Mouse (Mus musculus) midbrain, embryonic 10.5 days (tissue): ENCODE results near the gene Cabp4. TPM values are rescaled to one million over a fixed set of nuclear protein-coding genes. Genes with fewer than 3 reads are reported as not detected.
A peak's percentile ranks its signal among the peaks of the same experiment; 100 is the strongest.

ENCODE experiments used
- DNase-seq: peaks from one replicate; pipeline ENCODE4 v3.0.0-alpha.2; 2017; ENCODE audit warnings: low spot score
- H3K27ac ChIP-seq: fragments of 300-500 bp; sonication (generic); replicated peaks from 2 replicates; pipeline ENCODE4 v1.5.1; 2016; ENCODE audit warnings: mild to moderate bottlenecking
- H3K27me3 ChIP-seq: fragments of 300-500 bp; sonication (generic); 2 replicates; pipeline ENCODE4 v1.6.1; 2016; ENCODE audit warnings: low read depth, mild to moderate bottlenecking; ENCODE audit not compliant: poor library complexity, severe bottlenecking
- H3K36me3 ChIP-seq: fragments of 300-500 bp; sonication (generic); 2 replicates; pipeline ENCODE4 v1.6.1; 2016; ENCODE audit warnings: mild to moderate bottlenecking, moderate library complexity
- H3K4me1 ChIP-seq: fragments of 300-500 bp; sonication (generic); 2 replicates; pipeline ENCODE4 v1.6.1; 2016
- H3K4me3 ChIP-seq: fragments of 300-500 bp; sonication (generic); 2 replicates; pipeline ENCODE4 v1.5.1; 2016; ENCODE audit warnings: mild to moderate bottlenecking, moderate library complexity
- H3K9me3 ChIP-seq: fragments of 300-500 bp; sonication (generic); replicated peaks from 2 replicates; pipeline ENCODE4 v1.6.1; 2016; ENCODE audit warnings: mild to moderate bottlenecking
- WGBS: fragments of 180-500 bp; shearing (Covaris S2); methylation state at CpG from one replicate; pipeline ENCODE4 v1.1.7; 2016; 5-methylcytosine and 5-hydroxymethylcytosine counted together
- polyA plus RNA-seq: library from polyadenylated mRNA; unstranded; fragments of >200 nt; fragmentation: Nextera tagmentation; extraction: Ambion mirVana; gene quantifications from 2 replicates; pipeline ENCODE4 v1.2.1, GENCODE M21; 2016

Gene Cabp4
- polyA plus RNA-seq, 1 experiment from 2014 or later: not detected

- Histone ChIP-seq H3K27me3 (no peaks in the 10 kb centered on the region), H3K9me3 (no peaks in the 10 kb centered on the region), H3K27ac (no peak overlapping the region), H3K4me1 (peaks cover 28% of the 10 kb centered on the region), H3K4me3 (no peak overlapping the region), H3K36me3 (peaks cover 61% of the 10 kb centered on the region)
- DNase-seq: no peak
- 96% methylated on average over 8 of the region's 8 CpGs for WGBS
Measured at GRCm38 (mm10) chr19:4159049-4159448, 15.2 kb upstream of the Cabp4 start.

DNA sequence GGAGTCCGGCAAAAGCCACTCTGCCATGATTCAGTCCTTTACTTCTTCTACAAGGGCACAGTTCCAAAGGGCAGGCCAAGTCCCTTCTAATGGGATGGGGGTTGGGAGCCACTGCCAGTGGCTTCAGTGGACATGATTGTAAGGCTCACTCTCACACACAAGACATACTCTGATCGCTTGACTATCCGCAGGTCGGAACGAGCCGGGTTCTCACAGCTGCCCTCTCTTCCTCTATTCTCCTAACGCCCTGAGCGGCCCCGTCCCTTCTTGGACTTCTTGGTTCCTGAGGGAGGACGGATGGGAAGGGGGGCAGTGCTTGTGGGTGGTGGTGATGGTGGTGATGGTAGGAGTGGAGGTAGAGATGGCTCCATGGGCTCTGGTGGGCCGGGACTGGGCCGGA lies 12.9 kb upstream of the Cabp4 start:
- no peak for DNase-seq

DNA sequence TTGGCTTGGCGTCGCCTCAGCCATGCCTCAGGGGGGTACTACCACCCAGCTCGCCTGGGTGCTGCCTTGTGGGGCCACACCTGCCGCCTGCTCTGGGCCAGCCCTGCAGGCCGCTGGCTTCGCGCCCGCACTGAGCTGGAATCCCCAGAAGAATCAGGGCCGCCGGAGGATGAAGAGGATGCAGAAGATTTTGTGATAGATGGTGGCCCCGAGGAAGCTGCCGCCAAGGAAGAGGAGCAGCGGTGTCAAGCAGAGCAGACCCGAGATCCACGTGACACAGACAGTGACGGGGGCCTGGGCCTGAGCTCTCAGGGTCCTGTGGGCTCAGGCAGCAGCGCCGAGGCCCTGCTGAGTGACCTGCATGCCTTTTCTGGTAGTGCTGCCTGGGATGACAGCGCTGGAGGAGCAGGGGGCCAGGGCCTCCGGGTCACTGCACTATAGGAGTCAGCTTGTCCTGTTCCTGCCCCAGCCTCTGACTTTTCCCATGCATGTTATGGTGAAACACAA lies 12.3 kb upstream of the Cabp4 start:
- peak overlapping the region; percentile 3; the same call in 1 of the 2 replicates for H3K27ac ChIP-seq
- H3K27me3 ChIP-seq: no peaks in the 10 kb centered on the region
- no peaks in the 10 kb centered on the region for H3K9me3 ChIP-seq
- no peak overlapping the region for H3K4me3 ChIP-seq
- no peak for DNase-seq
- WGBS: 68% methylated on average over 20 of the region's 20 CpGs
- peaks cover 85% of the 10 kb centered on the region for H3K36me3 ChIP-seq
- peaks cover 11% of the 10 kb centered on the region for H3K4me1 ChIP-seq

More for the DNA sequence above, 12.9 kb upstream of the Cabp4 start:
- 92% methylated on average over 12 of the region's 12 CpGs for WGBS
- H3K27me3 ChIP-seq: no peaks in the 10 kb centered on the region
- peaks cover 83% of the 10 kb centered on the region for H3K36me3 ChIP-seq
- peaks cover 11% of the 10 kb centered on the region for H3K4me1 ChIP-seq
- H3K4me3 ChIP-seq: no peak overlapping the region
- no peaks in the 10 kb centered on the region for H3K9me3 ChIP-seq
- no peak overlapping the region for H3K27ac ChIP-seq

- peaks cover 85% of the 10 kb centered on the region for H3K36me3 ChIP-seq
Measured at GRCm38 (mm10) chr19:4155223-4156072, 11.6 kb upstream of the Cabp4 start.

GRCm38 (mm10) chr19:4154437-4155222 lies 10.8 kb upstream of the Cabp4 start:
- H3K4me3 ChIP-seq: no peak overlapping the region
- DNase-seq: no peak
- no peaks in the 10 kb centered on the region for H3K27me3 ChIP-seq
- H3K27ac ChIP-seq: no peak overlapping the region; the same call in 1 of the 2 replicates
- H3K4me1 ChIP-seq: peaks cover 20% of the 10 kb centered on the region
- H3K9me3 ChIP-seq: no peaks in the 10 kb centered on the region
- H3K36me3 ChIP-seq: peaks cover 87% of the 10 kb centered on the region
- 83% methylated on average over 13 of the region's 13 CpGs for WGBS

More at GRCm38 (mm10) chr19:4155223-4156072, 11.6 kb upstream of the Cabp4 start:
- DNase-seq: no peak
- peaks cover 14% of the 10 kb centered on the region for H3K4me1 ChIP-seq
- H3K27ac ChIP-seq: peak overlapping the region; percentile 3; the same call in 1 of the 2 replicates
- no peak overlapping the region for H3K4me3 ChIP-seq
- WGBS: 80% methylated on average over 6 of the region's 6 CpGs
- H3K9me3 ChIP-seq: no peaks in the 10 kb centered on the region
- H3K27me3 ChIP-seq: no peaks in the 10 kb centered on the region

- Histone ChIP-seq H3K4me1 (peaks cover 31% of the 10 kb centered on the region), H3K36me3 (peaks cover 73% of the 10 kb centered on the region), H3K4me3 (no peak within 1 kb of the TSS), H3K9me3 (no peaks in the 10 kb centered on the region), H3K27ac (no peak within 1 kb of the TSS; the same call in 1 of the 2 replicates), H3K27me3 (no peaks in the 10 kb centered on the region)
- no peak for DNase-seq
- WGBS: 75% methylated on average over 11 of the region's 11 CpGs
Measured at GRCm38 (mm10) chr19:4153232-4153654, 9.4 kb upstream of the Cabp4 start, which contains the start of gene Ptprcap. Gene Ptprcap (plus strand): TSS chr19:4153604.

GRCm38 (mm10) chr19:4152445-4153231 lies 8.8 kb upstream of the Cabp4 start:
- Histone ChIP-seq H3K4me3 (no peak overlapping the region), H3K27me3 (no peaks in the 10 kb centered on the region), H3K4me1 (peaks cover 37% of the 10 kb centered on the region), H3K36me3 (peaks cover 67% of the 10 kb centered on the region), H3K27ac (no peak overlapping the region), H3K9me3 (no peaks in the 10 kb centered on the region)
- 86% methylated on average over 8 of the region's 8 CpGs for WGBS
- DNase-seq: no peak

DNA sequence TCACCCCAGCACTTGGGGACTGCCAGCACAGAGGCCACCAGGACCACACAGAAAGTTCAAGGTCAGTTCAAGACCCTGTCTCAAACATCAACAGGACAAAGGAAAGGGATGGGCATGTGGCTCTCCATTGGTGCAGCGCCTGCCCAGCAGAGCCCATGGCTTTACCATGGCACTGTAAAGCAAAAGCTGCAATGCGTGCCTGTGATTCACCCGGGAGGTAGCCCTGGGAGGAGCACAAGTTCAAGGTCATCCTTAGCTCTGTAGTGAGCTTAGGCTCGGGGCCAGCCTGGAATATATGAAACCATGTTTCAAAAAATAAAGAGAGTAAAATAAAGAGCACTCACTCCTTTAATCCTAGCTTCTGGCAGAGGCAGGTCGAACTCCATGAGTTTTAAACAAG lies 8.1 kb upstream of the Cabp4 start:
- 87% methylated on average over 5 of the region's 5 CpGs for WGBS
- no peak for DNase-seq
- Histone ChIP-seq H3K27me3 (no peaks in the 10 kb centered on the region), H3K36me3 (peaks cover 59% of the 10 kb centered on the region), H3K4me1 (peaks cover 42% of the 10 kb centered on the region), H3K9me3 (no peaks in the 10 kb centered on the region), H3K27ac (no peak overlapping the region), H3K4me3 (no peak overlapping the region)

DNA sequence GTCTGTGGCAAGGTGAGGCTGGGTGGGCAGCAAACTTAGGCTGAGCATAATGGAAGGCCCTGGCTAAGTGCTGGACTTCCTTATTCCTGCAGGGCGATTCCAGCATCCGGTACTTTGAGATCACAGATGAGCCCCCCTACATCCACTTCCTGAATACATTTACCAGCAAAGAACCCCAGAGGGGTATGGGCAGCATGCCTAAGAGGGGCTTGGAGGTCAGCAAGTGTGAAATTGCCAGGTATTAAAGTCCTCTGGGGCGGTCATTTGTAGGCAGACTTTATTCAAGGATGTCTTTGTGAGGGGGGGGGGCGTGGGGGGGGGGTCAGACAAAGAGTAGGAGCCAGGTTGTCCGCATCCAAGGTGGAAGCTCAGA lies 7.6 kb upstream of the Cabp4 start:
- Histone ChIP-seq H3K27me3 (no peaks in the 10 kb centered on the region), H3K4me1 (peaks cover 42% of the 10 kb centered on the region), H3K36me3 (peaks cover 55% of the 10 kb centered on the region), H3K9me3 (no peaks in the 10 kb centered on the region), H3K4me3 (no peak overlapping the region), H3K27ac (no peak overlapping the region)
- DNase-seq: no peak
- whole genome bisulfite sequencing: 79% methylated on average over 5 of the region's 5 CpGs

DNA sequence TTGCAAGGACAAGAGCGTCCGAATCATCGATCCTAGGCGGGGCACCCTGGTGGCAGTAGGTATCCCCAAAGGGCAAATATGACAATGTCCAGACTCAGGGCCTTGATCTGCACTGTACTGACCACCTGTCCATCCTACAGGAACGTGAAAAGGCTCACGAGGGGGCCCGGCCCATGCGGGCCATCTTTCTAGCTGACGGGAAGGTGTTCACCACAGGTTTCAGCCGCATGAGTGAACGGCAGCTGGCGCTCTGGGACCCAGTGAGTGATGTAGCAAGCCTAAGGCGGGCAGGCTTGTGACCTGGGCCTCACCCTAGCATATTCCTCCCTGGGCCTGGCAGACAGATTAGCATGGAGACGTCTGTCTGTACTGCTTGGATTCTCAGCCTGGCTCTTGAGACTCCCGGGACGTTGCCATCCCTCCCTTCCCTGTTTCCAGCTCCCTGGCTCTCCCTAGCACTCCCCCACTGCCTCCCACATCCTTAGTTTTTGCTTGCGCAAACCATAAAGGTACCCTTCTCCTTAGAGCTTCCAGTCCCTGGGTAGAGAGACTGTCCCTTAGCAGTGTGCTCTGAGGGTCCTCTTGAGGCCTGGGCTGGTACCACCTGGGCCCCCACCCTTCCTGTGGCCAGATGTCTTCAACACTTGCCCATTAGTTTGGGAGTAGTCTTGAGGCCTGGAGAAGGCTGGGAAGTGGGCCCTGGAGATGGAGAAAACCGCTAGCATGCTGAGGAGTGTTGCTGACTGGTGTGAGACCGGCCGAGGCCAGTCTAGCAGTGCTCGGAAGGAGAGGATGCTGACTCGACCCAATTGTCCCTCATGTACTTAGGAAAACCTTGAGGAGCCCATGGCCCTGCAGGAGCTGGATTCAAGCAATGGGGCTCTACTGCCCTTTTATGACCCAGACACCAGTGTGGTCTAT lies 7.0 kb upstream of the Cabp4 start:
- H3K36me3 ChIP-seq: peaks cover 49% of the 10 kb centered on the region
- DNase-seq: no peak
- H3K9me3 ChIP-seq: peaks cover 4% of the 10 kb centered on the region; the same call in 1 of the 2 replicates
- H3K4me3 ChIP-seq: peak overlapping the region; percentile 14; the same call in 1 of the 2 replicates
- WGBS: 89% methylated on average over 22 of the region's 22 CpGs
- H3K27me3 ChIP-seq: no peaks in the 10 kb centered on the region
- peaks cover 36% of the 10 kb centered on the region for H3K4me1 ChIP-seq
- H3K27ac ChIP-seq: no peak overlapping the region

- 90% methylated on average over 17 of the region's 17 CpGs for WGBS
- peaks cover 6% of the 10 kb centered on the region; the same call in 1 of the 2 replicates for H3K9me3 ChIP-seq
- DNase-seq: no peak
- H3K4me3 ChIP-seq: peak overlapping the region; percentile 84
- H3K27me3 ChIP-seq: no peaks in the 10 kb centered on the region
- no peak overlapping the region for H3K27ac ChIP-seq
- peaks cover 44% of the 10 kb centered on the region for H3K36me3 ChIP-seq
- peaks cover 33% of the 10 kb centered on the region for H3K4me1 ChIP-seq
Measured at GRCm38 (mm10) chr19:4149764-4150461, 6.1 kb upstream of the Cabp4 start.
